21 mouse cellular contexts compared by ENCODE assay signal in genomic region chr11:33196447-33197132, GRCm38 (mm10). TPM values are rescaled to one million over a fixed set of nuclear protein-coding genes. Genes with fewer than 3 reads are reported as not detected.
DNase-seq lines count a peak whose midpoint lies in the region; ATAC-seq and TF ChIP-seq lines count a peak whose summit lies in the region.
"Had no signal": no experiment of that assay in that cellular context is flagged by ENCODE, and none has a peak within 500 bp of the region (broad histone marks: within the 10 kb centered on the region; RNA-seq: fewer than 3 reads in every experiment).

No protein-coding gene starts in this region.

- no peak overlapping the region for H3K9ac ChIP-seq in hindbrain, embryonic 11.5 days (ENCODE audit: low read depth, low read length)
- H3K9ac ChIP-seq in hindbrain, embryonic 12.5 days = no peak overlapping the region
- H3K9ac ChIP-seq in limb, embryonic 11.5 days (ENCODE audit: low read length) = no peak overlapping the region
- H3K9ac ChIP-seq: heart, embryonic 15.5 days; limb, embryonic 12.5 days; liver, postnatal 0 days had no signal

- TF ChIP-seq CTCF in gastrocnemius, adult 2 months (IDR thresholded peaks at IDR 0.05) = no peak

- no peaks in the 10 kb centered on the region for H3K36me3 ChIP-seq in hindbrain, embryonic 11.5 days (ENCODE audit: control insufficient read depth, insufficient read depth, low read length)
- H3K36me3 ChIP-seq in hindbrain, embryonic 12.5 days = no peaks in the 10 kb centered on the region
- H3K36me3 ChIP-seq in limb, embryonic 11.5 days (ENCODE audit: control insufficient read depth, insufficient read depth, low read length) = no peaks in the 10 kb centered on the region
- H3K36me3 ChIP-seq: heart, embryonic 15.5 days; limb, embryonic 12.5 days had no signal

- H3K9me3 ChIP-seq in hindbrain, embryonic 11.5 days (ENCODE audit: control insufficient read depth, low read length) = no peaks in the 10 kb centered on the region
- 0 out of 2 replicates have a peak, but pooled peaks cover 4% of the 10 kb centered on the region for H3K9me3 ChIP-seq in hindbrain, embryonic 12.5 days (replicated peaks)
- H3K9me3 ChIP-seq in limb, embryonic 11.5 days (ENCODE audit: control insufficient read depth, low read length) = no peaks in the 10 kb centered on the region; the same call in 1 of the 2 replicates
- H3K9me3 ChIP-seq: heart, embryonic 15.5 days; limb, embryonic 12.5 days had no signal

- H3K27me3 ChIP-seq in hindbrain, embryonic 11.5 days (ENCODE audit: control insufficient read depth, insufficient read depth, low read length) = peaks cover 86% of the 10 kb centered on the region
- peaks cover 81% of the 10 kb centered on the region for H3K27me3 ChIP-seq in hindbrain, embryonic 12.5 days
- H3K27me3 ChIP-seq in limb, embryonic 11.5 days (ENCODE audit: control insufficient read depth, insufficient read depth, low read length) = peaks cover 78% of the 10 kb centered on the region

- ATAC-seq in hindbrain, embryonic 11.5 days (ENCODE audit: low FRiP score) = no peak
- no peak for ATAC-seq in hindbrain, embryonic 12.5 days (ENCODE audit: low FRiP score)
- ATAC-seq in limb, embryonic 11.5 days (ENCODE audit: insufficient number of reproducible peaks, low FRiP score, low TSS enrichment, low read depth) = no peak
- no peak for ATAC-seq in inflammation-experienced regulatory T-cells, adult 6 months
- ATAC-seq: liver, postnatal 0 days had no signal

- H3K4me1 ChIP-seq in hindbrain, embryonic 11.5 days (replicated peaks; ENCODE audit: control insufficient read depth, insufficient read depth, low read length) = peaks cover 16% of the 10 kb centered on the region
- peaks cover 27% of the 10 kb centered on the region for H3K4me1 ChIP-seq in hindbrain, embryonic 12.5 days
- peaks cover 12% of the 10 kb centered on the region for H3K4me1 ChIP-seq in limb, embryonic 11.5 days (ENCODE audit: control insufficient read depth, insufficient read depth, low read length)

- no peak overlapping the region for H3K4me3 ChIP-seq in hindbrain, embryonic 11.5 days (ENCODE audit: low read depth, low read length)
- H3K4me3 ChIP-seq in hindbrain, embryonic 12.5 days = no peak overlapping the region
- H3K4me3 ChIP-seq in limb, embryonic 11.5 days (ENCODE audit: low read depth, low read length) = no peak overlapping the region
- no peak overlapping the region for H3K4me3 ChIP-seq in gastrocnemius, adult 2 months
- H3K4me3 ChIP-seq: heart, embryonic 15.5 days; limb, embryonic 12.5 days had no signal

- WGBS in hindbrain, embryonic 11.5 days = 6% methylated on average over 24 of the region's 24 CpGs
- 5% methylated on average over 24 of the region's 24 CpGs for WGBS in hindbrain, embryonic 12.5 days
- 8% methylated on average over 24 of the region's 24 CpGs for WGBS in limb, embryonic 11.5 days

- H3K27ac ChIP-seq in hindbrain, embryonic 11.5 days (ENCODE audit: low read depth, low read length) = no peak overlapping the region; the same call in 1 of the 2 replicates
- H3K27ac ChIP-seq in hindbrain, embryonic 12.5 days = no peak overlapping the region
- no peak overlapping the region for H3K27ac ChIP-seq in limb, embryonic 11.5 days (replicated peaks; ENCODE audit: low read depth, low read length)
- H3K27ac ChIP-seq in gastrocnemius, adult 2 months = no peak overlapping the region
- H3K27ac ChIP-seq: heart, embryonic 15.5 days; kidney, postnatal 0 days; limb, embryonic 12.5 days; macrophage had no signal

- H3K4me2 ChIP-seq in hindbrain, embryonic 11.5 days (replicated peaks; ENCODE audit: low read depth, low read length) = no peak overlapping the region
- no peak overlapping the region for H3K4me2 ChIP-seq in hindbrain, embryonic 12.5 days (replicated peaks)
- H3K4me2 ChIP-seq in limb, embryonic 11.5 days (ENCODE audit: low read depth, severe bottlenecking) = no peak overlapping the region
- H3K4me2 ChIP-seq: heart, embryonic 15.5 days; limb, embryonic 12.5 days had no signal

- intact Hi-C loops in gastrocnemius, adult 2 months (cut with DNase I) = no loop called here

- DNase-seq in hindbrain, embryonic 11.5 days (ENCODE audit: low spot score) = peak; percentile 68
- DNase-seq in cerebellum, adult 9-10 months = peak; percentile 56
- peak; percentile 67 for DNase-seq in embryo, embryonic 10.5 days (ENCODE audit: low spot score)
- peak; percentile 66 for DNase-seq in limb, embryonic 11.5 days (ENCODE audit: low spot score)
- DNase-seq in thymus, postnatal 4 days = no peak
- DNase-seq in gastrocnemius, adult 2 months = no peak
- DNase-seq: adrenal gland, postnatal 14 days; gastrocnemius, postnatal 14 days; liver, postnatal 0 days; spleen, adult 18-20 months; thymus, postnatal 14 days had no signal

RNA-seq across cellular contexts. Expression of gene Tlx3, which starts 6.8 kb away (rescaled TPM):
- 12.9 and 19.0 TPM in 2 replicates for polyA plus RNA-seq in hindbrain, embryonic 11.5 days (2014; fragmentation: Nextera tagmentation; extraction: Ambion mirVana)
- polyA plus RNA-seq in hindbrain, embryonic 12.5 days (2016; fragmentation: Nextera tagmentation; extraction: Ambion mirVana) = 29.8 and 33.8 TPM in 2 replicates
- polyA plus RNA-seq in limb, embryonic 11.5 days (2014; fragmentation: Nextera tagmentation; extraction: Ambion mirVana) = not detected in 2 replicates
- not detected for polyA plus RNA-seq in inflammation-experienced regulatory T-cells, adult 6 months (2017; shearing (Covaris generic))
- total RNA-seq in gastrocnemius, adult 2 months (2021) = not detected
- total RNA-seq: adrenal gland, postnatal 14 days; gastrocnemius, postnatal 14 days; layer of hippocampus, postnatal 10 days; MEL had no signal
- polyA plus RNA-seq: forebrain, embryonic 14.5 days; kidney, postnatal 0 days; liver, postnatal 0 days; macrophage; stomach, embryonic 16.5 days had no signal

RNA-seq across cellular contexts. Expression of gene Npm1, which starts 33.6 kb away (rescaled TPM):
- polyA plus RNA-seq in hindbrain, embryonic 11.5 days (2014; fragmentation: Nextera tagmentation; extraction: Ambion mirVana) = 962 and 974 TPM in 2 replicates
- 615 and 624 TPM in 2 replicates for polyA plus RNA-seq in hindbrain, embryonic 12.5 days (2016; fragmentation: Nextera tagmentation; extraction: Ambion mirVana)
- polyA plus RNA-seq in limb, embryonic 11.5 days (2014; fragmentation: Nextera tagmentation; extraction: Ambion mirVana) = 1,519 and 1,530 TPM in 2 replicates
- polyA plus RNA-seq in inflammation-experienced regulatory T-cells, adult 6 months (2017; shearing (Covaris generic)) = 1,000 to 10,000 TPM; 1,279 to 1,457 (median 1,455) TPM
- 100 to 1,000 TPM; 129 to 144 TPM for total RNA-seq in gastrocnemius, adult 2 months (2021)

RNA-seq across cellular contexts. Expression of gene Fgf18, which starts 49.4 kb away (rescaled TPM):
- 6.4 and 8.1 TPM in 2 replicates for polyA plus RNA-seq in hindbrain, embryonic 11.5 days (2014; fragmentation: Nextera tagmentation; extraction: Ambion mirVana)
- polyA plus RNA-seq in hindbrain, embryonic 12.5 days (2016; fragmentation: Nextera tagmentation; extraction: Ambion mirVana) = 9.8 and 10.7 TPM in 2 replicates
- polyA plus RNA-seq in limb, embryonic 11.5 days (2014; fragmentation: Nextera tagmentation; extraction: Ambion mirVana) = 12.7 and 16.8 TPM in 2 replicates
- polyA plus RNA-seq in inflammation-experienced regulatory T-cells, adult 6 months (2017; shearing (Covaris generic)) = not detected
- total RNA-seq in gastrocnemius, adult 2 months (2021) = 1 to 10 TPM in 1 of 2 experiments, under 1 TPM in 1; 0.89 to 2.5 TPM
- polyA plus RNA-seq: macrophage had no signal

Comparison
In these comparisons a context has a peak if more than half of its experiments do, and no peak if none do; other contexts are left out.
1. DNase-seq: peak in hindbrain, embryonic 11.5 days (single experiment), cerebellum, adult 9-10 months (single experiment), embryo, embryonic 10.5 days (single experiment) and limb, embryonic 11.5 days (single experiment); none in thymus, postnatal 4 days (single experiment) and gastrocnemius, adult 2 months (single experiment).
2. RNA of gene Tlx3, which starts 6.8 kb away (polyA plus RNA-seq): 29.8 to 33.8 TPM in hindbrain, embryonic 12.5 days and 12.9 to 19.0 TPM in hindbrain, embryonic 11.5 days; not detected in limb, embryonic 11.5 days and not detected in inflammation-experienced regulatory T-cells, adult 6 months; every median in the first group is over 10 times any median in the second.